Mouse (Mus musculus) liver, adult 2 months (tissue): Measurements from ENCODE around the gene Vamp3.

Source experiments
- CTCF ChIP-seq: fragments of 200-500 bp; IDR thresholded peaks from 2 replicates; pipeline ENCODE4 v1.5.1; 2011; ENCODE audit warnings: low read depth, low read length, control low read depth
- POLR2A ChIP-seq: fragments of 200-500 bp; IDR thresholded peaks from 2 replicates; pipeline ENCODE4 v1.6.1; 2011; ENCODE audit warnings: low read length, control low read depth; ENCODE audit not compliant: insufficient read depth; ENCODE audit errors: extremely low read depth

DNA sequence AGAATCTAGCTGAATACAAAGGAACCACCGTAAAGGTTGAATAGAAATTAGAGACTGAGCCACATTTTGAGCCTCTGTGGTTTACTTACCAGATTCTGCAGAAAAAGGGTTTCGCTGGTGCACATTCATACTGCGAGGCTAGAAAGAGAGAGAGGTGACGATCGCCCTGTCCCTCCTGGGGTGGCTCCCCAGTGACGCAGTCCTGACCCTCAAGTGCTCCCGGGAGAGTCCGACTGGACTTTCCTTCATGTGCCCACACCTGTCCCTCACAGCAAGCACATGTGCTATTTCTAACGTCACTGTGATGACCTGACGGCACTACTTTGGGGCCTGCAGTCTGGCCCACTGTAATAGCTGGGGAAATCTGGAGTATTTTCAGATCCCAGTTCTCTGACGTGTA is 20.0 kb downstream of the Vamp3 start:
- TF ChIP-seq CTCF (no peak), POLR2A (no peak)
